Mouse (Mus musculus) liver, postnatal 0 days (tissue): Measurements from ENCODE around the gene Tcp10a. TPM values are rescaled to one million over a fixed set of nuclear protein-coding genes. Genes with fewer than 3 reads are reported as not detected.

Source experiments
- polyA plus RNA-seq: library from polyadenylated mRNA; unstranded; fragments of >200 nt; fragmentation: Nextera tagmentation; extraction: Ambion mirVana; gene quantifications from 2 replicates; pipeline ENCODE4 v1.2.1, GENCODE M21; 2015

Tcp10a gene
- polyA plus RNA-seq, 1 experiment from 2014 or later = not detected

Other genes starting within 250 kb of the Tcp10a start
- gene Rps6ka2, start 154.5 kb upstream of the Tcp10a start, polyA plus RNA-seq = 1.2 and 1.5 TPM in 2 replicates
- gene Ttll2, start 28.1 kb downstream of the Tcp10a start, polyA plus RNA-seq = not detected in 2 replicates
- 0.13 TPM in 1 of 2 replicates, not detected in the other for gene Gm49630, start 47.3 kb downstream of the Tcp10a start, polyA plus RNA-seq
- gene Unc93a2, start 60.8 kb downstream of the Tcp10a start, polyA plus RNA-seq = 3.3 and 3.4 TPM in 2 replicates